Mouse (Mus musculus): ENCODE data around the gene Gm21586.
"Not testable (repeated sequence)": the region's sequence is repeated elsewhere in the genome, so short reads cannot be mapped to it uniquely, and the experiment has no call there.

The Gm21586 gene

DNA sequence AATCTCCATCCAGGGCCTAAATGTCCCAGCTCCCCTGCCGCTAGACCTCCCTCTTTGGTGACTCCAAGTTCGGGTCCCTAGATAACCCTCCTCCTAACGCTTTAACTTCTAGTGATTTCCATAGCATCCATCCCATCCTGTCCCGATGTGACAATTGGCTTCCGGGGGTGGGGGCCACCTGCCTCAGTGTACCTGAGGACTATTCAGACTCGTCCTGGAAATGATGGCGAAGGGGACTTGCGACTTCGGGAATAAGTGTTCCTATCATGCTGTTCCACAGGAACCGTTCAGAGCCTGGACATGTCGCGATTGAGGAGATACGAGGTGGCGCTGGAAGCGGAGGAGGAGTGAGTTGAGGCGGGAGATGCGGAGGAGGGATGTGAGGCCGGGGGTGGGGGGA, at the start of gene Gm21586:
Gene Gm21586 (plus strand): TSS at position 301 of the 400 bp plus-strand sequence.
- DNase-seq (ENCODE audit: low spot score in 2 of 2) = not testable (repeated sequence)

DNA sequence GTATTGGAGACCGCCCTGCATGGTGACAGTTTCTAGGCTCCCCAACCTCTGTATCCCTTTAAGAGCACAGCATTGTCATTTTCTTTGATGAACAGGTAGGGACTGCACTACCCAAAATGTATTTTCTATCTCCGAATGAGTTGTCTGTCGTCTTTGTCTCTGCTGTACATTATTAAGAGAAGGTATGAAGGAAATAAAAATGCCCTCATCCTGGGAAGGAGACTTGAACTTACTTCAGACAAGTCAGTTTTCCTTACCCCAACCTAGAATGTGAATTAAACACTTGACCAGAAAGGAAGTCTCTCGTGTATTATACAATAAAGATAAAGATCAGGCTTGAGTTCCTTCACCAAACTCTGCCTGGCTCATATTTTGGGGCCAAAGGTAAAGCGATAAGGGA, 27.3 kb downstream of the Gm21586 start, which contains the start of gene Gm2163:
Gene Gm2163 (plus strand): TSS at position 301 of the 400 bp plus-strand sequence.
- DNase-seq (ENCODE audit: low spot score in 2 of 2) = not testable (repeated sequence)

Measured in frontal cortex, postnatal 10 days (tissue).